Mouse (Mus musculus): ENCODE results near the gene Dbp.

DNA sequence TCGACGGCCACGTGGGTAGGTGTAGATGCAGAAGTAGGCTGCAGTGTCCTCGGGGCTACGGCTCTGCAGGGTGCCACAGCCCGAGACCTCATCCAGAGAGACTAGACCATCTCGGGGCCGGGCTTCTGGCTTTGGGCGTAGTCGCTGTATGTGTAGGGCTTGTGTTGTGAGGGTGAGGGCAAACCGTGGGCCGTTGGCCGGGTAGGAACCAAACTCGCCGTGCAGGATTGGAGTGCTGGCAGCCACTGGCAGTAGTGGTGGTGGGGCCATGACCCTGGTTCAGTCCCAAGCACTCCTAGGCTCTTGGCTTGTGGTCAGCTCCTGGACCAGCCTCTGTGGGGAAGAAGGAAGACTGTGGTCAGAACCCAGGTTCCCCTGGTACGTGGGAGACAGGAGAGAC is 8.5 kb downstream of the Dbp start:
- no peak for TF ChIP-seq ZNF384 (IDR thresholded peaks at IDR 0.05; ENCODE audit: low read depth, low read length)
- TF ChIP-seq CHD2 (IDR thresholded peaks at IDR 0.05; ENCODE audit: low read depth, low read length) = no peak
- no peak for TF ChIP-seq ZC3H11A (IDR thresholded peaks at IDR 0.05; ENCODE audit: borderline replicate concordance, low read depth, low read length)

All from ES-E14 (cell line).